Mouse (Mus musculus): ENCODE measurements at regions not wholly inside any gene's neighbourhood (a gene's known extent, or its start where the extent isn't known, plus 50 kb on each side); places are given as distances from the start of the nearest gene placed in this dataset.

DNA sequence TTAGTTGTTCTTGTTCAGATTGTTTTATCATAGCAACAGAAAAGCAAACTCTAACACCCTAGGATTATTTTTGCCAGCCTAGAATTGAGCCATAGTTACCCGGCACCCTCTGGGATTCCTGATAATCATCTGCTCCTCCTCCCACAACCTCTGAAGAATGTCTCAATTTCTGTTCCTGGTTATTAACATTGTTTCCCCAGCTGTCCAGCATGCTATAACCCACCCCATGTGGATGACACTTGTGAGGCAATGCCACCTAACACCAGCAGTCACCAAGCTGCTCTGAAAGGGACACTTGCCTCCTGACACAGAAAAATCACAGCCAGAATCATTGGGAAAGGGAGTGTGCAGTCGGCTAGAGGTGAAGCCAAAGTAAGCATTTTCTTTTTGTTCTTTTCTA, 2442.1 kb upstream of the Gm7489 start:
- Histone ChIP-seq H3K27me3 (ENCODE audit: insufficient read depth, low read length) (no peaks in the 10 kb centered on the region), H3K4me3 (ENCODE audit: low read depth, low read length) (no peak overlapping the region), H3K9me3 (replicated peaks) (no peaks in the 10 kb centered on the region), H3K36me3 (replicated peaks) (no peaks in the 10 kb centered on the region), H3K4me1 (ENCODE audit: insufficient read depth, low read depth, low read length) (no peaks in the 10 kb centered on the region)
- DNase-seq (ENCODE audit: low spot score), result no peak
- TF ChIP-seq GATA1 (IDR thresholded peaks at IDR 0.05; ENCODE audit: borderline replicate concordance, low read length) (no peak), GATA2 (IDR thresholded peaks at IDR 0.05; ENCODE audit: borderline replicate concordance, low read depth, low read length) (no peak), CTCF (IDR thresholded peaks at IDR 0.05; ENCODE audit: low read depth, low read length) (no peak), POLR2AphosphoS5 (IDR thresholded peaks at IDR 0.05; ENCODE audit: insufficient replicate concordance, low read depth, low read length) (no peak), TAL1 (conservative IDR thresholded peaks at IDR 0.05; ENCODE audit: low read depth, low read length) (no peak)
- no peak for ATAC-seq (ENCODE audit: extremely low read depth, insufficient number of reproducible peaks, low FRiP score, poor library complexity, severe bottlenecking)

DNA sequence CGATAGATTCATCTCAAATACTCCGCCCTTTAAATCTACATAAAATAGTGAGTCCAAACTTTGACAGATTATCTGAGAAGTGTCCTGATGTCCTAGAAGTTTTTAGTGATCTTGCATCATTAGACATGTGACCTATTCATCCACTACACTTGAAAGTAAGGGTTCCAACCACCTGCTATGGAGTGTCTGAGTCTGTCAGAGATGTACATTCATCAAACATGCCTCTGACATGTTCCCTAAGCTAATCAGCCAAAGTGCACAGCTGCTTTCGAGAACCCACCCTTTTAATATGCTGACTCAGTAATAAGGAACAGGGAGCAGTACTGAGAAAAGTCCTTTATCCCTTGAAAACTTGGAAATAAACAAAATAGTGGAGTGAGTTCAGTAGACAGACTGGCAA, 2414.8 kb upstream of the Gm7489 start:
- no peak for DNase-seq (ENCODE audit: low spot score)
- H3K36me3 ChIP-seq (replicated peaks), result no peaks in the 10 kb centered on the region
- no peak for ATAC-seq (ENCODE audit: extremely low read depth, insufficient number of reproducible peaks, low FRiP score, poor library complexity, severe bottlenecking)
- no peak overlapping the region for H3K4me3 ChIP-seq (ENCODE audit: low read depth, low read length)
- H3K9me3 ChIP-seq (replicated peaks), result no peaks in the 10 kb centered on the region
- TF ChIP-seq POLR2AphosphoS5 (IDR thresholded peaks at IDR 0.05; ENCODE audit: insufficient replicate concordance, low read depth, low read length), result no peak
- TF ChIP-seq CTCF (IDR thresholded peaks at IDR 0.05; ENCODE audit: low read depth, low read length), result no peak
- TF ChIP-seq GATA2 (IDR thresholded peaks at IDR 0.05; ENCODE audit: borderline replicate concordance, low read depth, low read length), result no peak
- no peak for TF ChIP-seq GATA1 (IDR thresholded peaks at IDR 0.05; ENCODE audit: borderline replicate concordance, low read length)
- no peak for TF ChIP-seq TAL1 (conservative IDR thresholded peaks at IDR 0.05; ENCODE audit: low read depth, low read length)
- no peaks in the 10 kb centered on the region for H3K27me3 ChIP-seq (ENCODE audit: insufficient read depth, low read length)
- H3K4me1 ChIP-seq (ENCODE audit: insufficient read depth, low read depth, low read length), result no peaks in the 10 kb centered on the region

DNA sequence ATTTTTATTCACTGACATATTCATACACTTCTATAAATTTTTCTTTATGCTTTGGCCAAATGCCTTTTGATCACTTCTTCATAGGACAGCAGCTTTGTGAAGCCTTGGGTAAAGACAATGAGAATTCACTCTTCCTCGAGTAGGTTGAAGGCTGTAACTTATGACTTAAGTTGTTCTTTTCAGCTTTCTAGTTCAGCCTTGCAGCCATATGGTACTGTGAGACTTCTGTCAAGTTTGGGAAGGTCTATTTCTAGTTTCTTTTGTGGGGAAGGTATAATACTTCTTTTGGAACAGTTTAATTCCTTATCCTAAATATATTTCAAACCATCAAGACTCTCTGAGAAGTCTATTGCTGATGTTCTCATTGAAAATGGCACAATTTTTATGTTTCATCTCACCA, 2413.6 kb upstream of the Gm7489 start:
- Histone ChIP-seq H3K4me1 (ENCODE audit: insufficient read depth, low read depth, low read length) (no peaks in the 10 kb centered on the region), H3K9me3 (replicated peaks) (no peaks in the 10 kb centered on the region), H3K27me3 (ENCODE audit: insufficient read depth, low read length) (no peaks in the 10 kb centered on the region), H3K4me3 (ENCODE audit: low read depth, low read length) (no peak overlapping the region), H3K36me3 (replicated peaks) (no peaks in the 10 kb centered on the region)
- DNase-seq (ENCODE audit: low spot score), result no peak
- no peak for TF ChIP-seq POLR2AphosphoS5 (IDR thresholded peaks at IDR 0.05; ENCODE audit: insufficient replicate concordance, low read depth, low read length)
- TF ChIP-seq GATA2 (IDR thresholded peaks at IDR 0.05; ENCODE audit: borderline replicate concordance, low read depth, low read length), result no peak
- no peak for TF ChIP-seq CTCF (IDR thresholded peaks at IDR 0.05; ENCODE audit: low read depth, low read length)
- TF ChIP-seq GATA1 (IDR thresholded peaks at IDR 0.05; ENCODE audit: borderline replicate concordance, low read length), result no peak
- no peak for TF ChIP-seq TAL1 (conservative IDR thresholded peaks at IDR 0.05; ENCODE audit: low read depth, low read length)
- no peak for ATAC-seq (ENCODE audit: extremely low read depth, insufficient number of reproducible peaks, low FRiP score, poor library complexity, severe bottlenecking)

DNA sequence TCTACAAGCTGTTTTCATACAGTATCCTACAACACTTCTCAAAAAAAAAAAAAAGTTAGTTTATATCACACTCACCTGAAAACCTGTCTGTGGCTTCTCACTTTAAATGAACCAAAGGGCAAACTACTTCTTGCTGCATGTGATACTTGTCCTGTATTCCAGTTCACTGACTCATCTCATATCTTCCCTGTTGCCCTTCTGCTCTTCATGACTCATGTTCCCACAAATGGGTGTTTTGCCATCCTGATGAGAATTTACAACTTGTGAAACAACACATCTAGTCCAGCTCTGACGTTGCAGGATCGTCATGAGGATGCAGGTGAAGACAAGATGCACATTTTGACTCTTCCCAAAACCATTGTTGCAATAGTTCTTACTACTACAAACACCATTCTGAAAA, 2412.7 kb upstream of the Gm7489 start:
- no peak for ATAC-seq (ENCODE audit: extremely low read depth, insufficient number of reproducible peaks, low FRiP score, poor library complexity, severe bottlenecking)
- DNase-seq (ENCODE audit: low spot score), result no peak
- Histone ChIP-seq H3K9me3 (replicated peaks) (no peaks in the 10 kb centered on the region), H3K4me1 (ENCODE audit: insufficient read depth, low read depth, low read length) (no peaks in the 10 kb centered on the region), H3K27me3 (ENCODE audit: insufficient read depth, low read length) (no peaks in the 10 kb centered on the region), H3K4me3 (ENCODE audit: low read depth, low read length) (no peak overlapping the region), H3K36me3 (replicated peaks) (no peaks in the 10 kb centered on the region)
- TF ChIP-seq GATA2 (IDR thresholded peaks at IDR 0.05; ENCODE audit: borderline replicate concordance, low read depth, low read length), result no peak
- TF ChIP-seq POLR2AphosphoS5 (IDR thresholded peaks at IDR 0.05; ENCODE audit: insufficient replicate concordance, low read depth, low read length), result no peak
- no peak for TF ChIP-seq CTCF (IDR thresholded peaks at IDR 0.05; ENCODE audit: low read depth, low read length)
- TF ChIP-seq GATA1 (IDR thresholded peaks at IDR 0.05; ENCODE audit: borderline replicate concordance, low read length), result no peak
- no peak for TF ChIP-seq TAL1 (conservative IDR thresholded peaks at IDR 0.05; ENCODE audit: low read depth, low read length)

DNA sequence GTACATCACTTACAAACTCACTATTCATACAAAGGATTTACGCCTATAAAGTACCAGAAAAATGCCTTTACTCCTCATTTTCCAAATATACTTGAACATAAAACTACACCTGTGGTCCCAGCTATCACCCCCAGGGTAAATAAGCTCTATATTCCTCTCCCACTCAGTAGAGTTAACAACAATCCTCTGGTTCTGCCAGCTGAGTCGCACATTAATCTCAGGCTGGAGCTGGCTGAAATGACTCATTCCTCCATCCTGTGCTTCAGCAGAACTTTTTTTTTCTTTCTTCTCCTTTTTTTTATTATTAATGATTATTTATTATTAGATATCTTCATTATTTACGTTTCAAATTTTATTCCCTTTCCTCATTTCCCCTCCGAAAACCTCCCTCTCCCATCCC, 2402.8 kb upstream of the Gm7489 start:
- TF ChIP-seq CTCF (IDR thresholded peaks at IDR 0.05; ENCODE audit: low read depth, low read length) (no peak), POLR2AphosphoS5 (IDR thresholded peaks at IDR 0.05; ENCODE audit: insufficient replicate concordance, low read depth, low read length) (no peak), TAL1 (conservative IDR thresholded peaks at IDR 0.05; ENCODE audit: low read depth, low read length) (no peak), GATA2 (IDR thresholded peaks at IDR 0.05; ENCODE audit: borderline replicate concordance, low read depth, low read length) (no peak), GATA1 (IDR thresholded peaks at IDR 0.05; ENCODE audit: borderline replicate concordance, low read length) (no peak)

DNA sequence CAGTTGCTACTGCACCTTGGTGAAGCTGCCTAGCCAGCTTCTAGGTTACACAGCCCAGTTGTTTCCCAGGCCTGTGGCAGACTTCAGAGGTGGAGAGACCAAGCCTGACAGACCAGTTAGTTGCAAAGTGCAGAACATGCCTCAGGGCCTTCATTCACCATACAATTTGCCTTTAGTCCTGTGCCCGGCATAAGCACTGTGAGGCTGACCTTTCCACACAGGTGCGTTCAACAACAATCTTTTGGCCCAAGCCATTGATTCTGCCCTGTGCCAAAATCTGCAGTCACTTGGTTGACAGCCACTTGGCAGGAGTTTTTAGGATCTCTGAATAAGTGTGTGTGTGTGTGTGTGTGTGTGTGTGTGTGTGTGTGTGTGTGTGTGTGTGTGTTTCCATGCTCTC, 2400.5 kb upstream of the Gm7489 start:
- Histone ChIP-seq H3K9me3 (replicated peaks) (no peaks in the 10 kb centered on the region), H3K27me3 (ENCODE audit: insufficient read depth, low read length) (no peaks in the 10 kb centered on the region), H3K4me1 (ENCODE audit: insufficient read depth, low read depth, low read length) (no peaks in the 10 kb centered on the region), H3K36me3 (replicated peaks) (no peaks in the 10 kb centered on the region), H3K4me3 (ENCODE audit: low read depth, low read length) (no peak overlapping the region)
- ATAC-seq (ENCODE audit: extremely low read depth, insufficient number of reproducible peaks, low FRiP score, poor library complexity, severe bottlenecking) (no peak), DNase-seq (ENCODE audit: low spot score) (no peak)
- TF ChIP-seq CTCF (IDR thresholded peaks at IDR 0.05; ENCODE audit: low read depth, low read length) (no peak), TAL1 (conservative IDR thresholded peaks at IDR 0.05; ENCODE audit: low read depth, low read length) (no peak), GATA1 (IDR thresholded peaks at IDR 0.05; ENCODE audit: borderline replicate concordance, low read length) (no peak), POLR2AphosphoS5 (IDR thresholded peaks at IDR 0.05; ENCODE audit: insufficient replicate concordance, low read depth, low read length) (no peak), GATA2 (IDR thresholded peaks at IDR 0.05; ENCODE audit: borderline replicate concordance, low read depth, low read length) (no peak)

More for the DNA sequence above, 2402.8 kb upstream of the Gm7489 start:
- no peaks in the 10 kb centered on the region for H3K9me3 ChIP-seq (replicated peaks)
- no peak overlapping the region for H3K4me3 ChIP-seq (ENCODE audit: low read depth, low read length)
- H3K36me3 ChIP-seq (replicated peaks), result no peaks in the 10 kb centered on the region
- ATAC-seq (ENCODE audit: extremely low read depth, insufficient number of reproducible peaks, low FRiP score, poor library complexity, severe bottlenecking) (no peak), DNase-seq (ENCODE audit: low spot score) (no peak)
- H3K27me3 ChIP-seq (ENCODE audit: insufficient read depth, low read length), result no peaks in the 10 kb centered on the region
- H3K4me1 ChIP-seq (ENCODE audit: insufficient read depth, low read depth, low read length), result no peaks in the 10 kb centered on the region
